Mouse (Mus musculus) adrenal gland, adult 8-10 months (tissue): ENCODE data around the gene Inafm2. TPM values are rescaled to one million over a fixed set of nuclear protein-coding genes. Genes with fewer than 3 reads are reported as not detected.
A peak's percentile ranks its signal among the peaks of the same experiment; 100 is the strongest.

Experiments used
- DNase-seq: peaks from one replicate; pipeline ENCODE4 v3.0.0; 2022
- total RNA-seq, 4 experiments: library from RNA; stranded (reverse); gene quantifications; 2 replicates each; pipeline ENCODE4 v1.2.4; 2022

Inafm2 gene
- total RNA-seq, 4 experiments from 2014 or later, result 36.3 to 48.6 (median 39.9) TPM

DNA sequence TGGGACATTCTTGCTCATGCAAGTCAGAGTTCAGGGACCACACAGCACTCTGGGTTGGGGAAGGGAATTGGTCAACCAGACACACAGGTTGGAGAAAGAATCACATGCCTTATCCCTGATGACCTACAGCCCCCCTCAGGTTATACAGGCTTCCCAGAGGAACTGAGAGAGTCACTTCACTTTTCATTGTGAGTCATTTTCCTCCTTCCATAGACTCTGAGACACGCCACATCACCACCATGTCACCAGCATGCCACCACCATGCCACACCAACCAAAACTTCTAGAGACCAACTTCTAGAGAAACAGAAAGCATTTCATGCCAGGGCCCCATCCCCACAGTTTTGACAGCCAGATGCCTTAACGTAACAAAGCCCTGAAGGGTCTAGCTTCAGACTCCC lies 18.7 kb upstream of the Inafm2 start:
- DNase-seq, result no peak

DNA sequence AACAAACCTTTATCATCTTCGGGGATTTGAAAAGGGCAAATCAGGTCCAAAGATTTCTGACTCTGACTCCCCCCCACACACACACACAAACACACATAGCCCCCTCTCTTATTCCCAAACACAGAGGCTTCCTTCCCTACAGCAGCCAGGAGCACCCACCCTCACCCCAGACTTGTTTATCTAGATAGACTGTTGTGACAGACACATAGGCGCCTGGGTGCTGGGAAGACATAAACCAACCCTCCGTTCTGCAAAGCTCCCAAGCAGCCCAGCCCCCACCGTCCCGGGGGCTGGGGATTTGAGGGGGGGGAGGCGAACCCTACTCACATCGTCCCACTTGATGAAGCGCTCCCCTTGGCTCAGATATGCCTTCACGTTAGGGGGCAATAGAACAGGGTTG lies 17.6 kb upstream of the Inafm2 start:
- DNase-seq, result no peak

DNA sequence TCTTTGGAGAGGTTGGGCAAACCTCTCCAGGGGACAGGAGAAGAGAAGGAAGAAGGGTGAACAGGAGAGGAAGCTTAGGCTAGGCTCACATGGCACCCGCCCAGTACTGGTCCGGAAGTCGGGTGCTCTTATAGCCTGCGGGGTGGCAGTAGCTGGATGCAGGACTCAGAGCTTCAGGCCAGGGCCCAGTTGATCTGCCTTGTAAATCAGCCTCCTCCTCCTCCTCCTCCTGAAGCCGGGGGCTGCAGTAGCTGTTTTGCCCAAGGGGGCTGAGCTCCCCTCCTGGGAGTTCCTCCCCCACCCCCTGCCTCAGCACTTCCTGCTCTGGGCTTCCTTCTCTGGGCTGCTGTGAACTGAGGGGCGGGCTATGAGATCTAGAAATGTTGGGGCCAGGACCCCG lies 17.2 kb upstream of the Inafm2 start, which contains the start of gene Plcb2:
TSS of gene Plcb2 (minus strand) at position 102 of the 400 bp plus-strand sequence.
- no peak for DNase-seq

DNA sequence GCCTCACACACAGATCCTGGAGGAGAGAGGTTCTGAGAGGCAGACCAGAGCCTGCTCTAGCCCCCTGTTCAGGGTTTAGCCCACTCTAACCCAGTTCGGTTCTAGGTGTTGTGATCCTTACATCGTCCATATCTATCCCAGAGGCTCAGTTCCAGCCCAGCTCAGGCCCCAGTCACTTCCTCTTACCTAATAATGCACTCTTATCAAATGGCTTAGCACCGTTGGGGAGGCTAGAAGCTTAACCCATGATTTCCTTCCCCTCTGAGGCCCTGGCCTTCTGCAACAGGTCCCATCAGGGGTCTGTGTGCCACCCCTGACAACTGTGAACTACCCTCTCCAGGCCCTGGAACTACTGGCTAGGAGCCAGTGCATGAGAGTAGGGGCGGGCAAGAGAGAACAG lies 16.4 kb upstream of the Inafm2 start:
- no peak for DNase-seq

DNA sequence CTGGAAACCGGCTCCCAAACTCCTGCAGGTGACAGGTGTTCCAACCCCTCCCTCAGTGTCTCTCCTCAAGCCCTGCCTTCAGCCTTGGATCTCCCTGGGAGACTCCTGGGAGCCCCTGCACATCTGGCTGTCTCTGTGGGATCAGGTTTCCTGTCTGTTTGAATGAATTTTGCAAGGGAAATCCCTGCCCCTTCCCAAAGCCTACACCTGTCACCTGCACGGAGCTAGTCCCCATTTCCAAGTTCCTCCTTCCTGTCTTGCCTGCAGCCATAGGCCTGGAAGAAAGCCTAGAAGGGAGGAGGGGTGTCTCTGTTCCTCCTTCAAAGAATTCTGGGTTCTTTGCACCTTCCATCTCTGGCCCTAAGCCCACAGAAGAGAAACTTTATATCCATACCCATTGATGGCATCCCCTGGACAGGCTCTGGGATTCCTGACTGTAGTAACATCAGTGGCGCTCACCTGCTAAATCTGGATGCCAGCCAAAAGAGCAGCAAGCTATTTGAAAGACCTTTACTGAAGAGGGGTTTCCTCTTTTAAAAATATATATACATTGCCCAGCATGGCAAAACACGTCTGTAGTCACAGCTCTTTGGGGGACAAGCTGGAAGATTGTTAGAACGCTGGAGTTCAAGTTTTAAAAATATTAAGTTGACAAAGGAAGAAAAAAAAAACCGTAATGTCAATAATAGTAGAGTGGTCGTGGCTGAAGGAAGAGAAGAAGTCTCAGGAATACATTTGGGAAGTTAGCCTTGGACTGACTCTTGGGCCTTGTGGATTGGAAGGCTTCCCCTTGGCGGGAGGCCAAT lies 15.5 kb upstream of the Inafm2 start:
- no peak for DNase-seq

DNA sequence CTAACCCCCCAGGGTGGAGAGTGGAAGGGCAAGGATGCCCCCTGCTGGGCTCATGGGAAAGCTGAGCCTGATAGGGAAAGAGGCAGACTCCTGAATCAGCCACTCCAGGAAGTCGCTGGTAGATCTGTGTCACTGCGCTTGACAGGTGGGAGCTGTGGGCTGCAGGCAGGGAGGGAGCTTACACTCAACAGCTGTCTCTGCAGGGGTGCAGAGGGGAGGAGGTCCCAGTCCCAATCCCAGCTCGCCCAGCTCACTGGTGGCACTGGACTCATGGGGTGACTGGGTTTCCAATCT lies 15.0 kb upstream of the Inafm2 start:
- peak; percentile 79 for DNase-seq

DNA sequence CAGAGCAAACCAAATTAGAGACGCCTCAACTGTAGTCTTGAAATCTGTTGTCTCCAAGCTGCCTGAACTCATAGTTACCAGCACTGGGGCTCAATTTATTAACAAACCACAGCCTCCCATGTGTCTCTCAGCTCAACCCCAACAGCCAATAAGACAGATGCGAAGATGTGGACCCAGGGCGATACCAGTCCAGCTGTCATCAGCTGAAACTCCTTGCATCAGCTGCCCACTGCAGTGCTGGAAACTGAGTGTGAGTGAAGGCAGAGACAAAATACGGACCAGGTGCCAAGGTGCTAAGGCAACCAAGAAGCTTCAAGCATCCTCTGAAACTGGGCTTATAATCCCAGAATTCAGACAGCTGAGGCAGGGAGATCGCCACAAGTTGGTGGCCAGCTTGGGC lies 13.6 kb upstream of the Inafm2 start:
- no peak for DNase-seq

DNA sequence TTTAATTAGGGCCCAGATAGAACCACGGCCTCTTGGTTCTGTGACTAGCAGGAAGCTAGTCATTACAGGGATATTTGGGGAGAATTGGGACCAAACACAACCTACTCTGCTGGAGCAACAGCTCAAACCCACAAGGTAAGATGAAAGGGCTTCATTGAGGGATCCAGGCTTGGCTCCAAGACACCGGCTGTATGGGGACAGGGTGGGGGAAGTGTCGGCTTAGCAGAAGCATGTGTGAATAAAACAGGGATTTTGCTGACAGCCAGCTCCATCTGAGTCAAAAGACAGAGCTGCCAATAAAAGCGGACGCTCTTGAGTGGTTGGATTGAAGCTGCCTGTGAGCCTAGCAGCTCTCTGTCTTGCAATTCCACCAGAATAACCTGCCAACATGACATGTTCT lies 12.2 kb upstream of the Inafm2 start:
- DNase-seq, result no peak

DNA sequence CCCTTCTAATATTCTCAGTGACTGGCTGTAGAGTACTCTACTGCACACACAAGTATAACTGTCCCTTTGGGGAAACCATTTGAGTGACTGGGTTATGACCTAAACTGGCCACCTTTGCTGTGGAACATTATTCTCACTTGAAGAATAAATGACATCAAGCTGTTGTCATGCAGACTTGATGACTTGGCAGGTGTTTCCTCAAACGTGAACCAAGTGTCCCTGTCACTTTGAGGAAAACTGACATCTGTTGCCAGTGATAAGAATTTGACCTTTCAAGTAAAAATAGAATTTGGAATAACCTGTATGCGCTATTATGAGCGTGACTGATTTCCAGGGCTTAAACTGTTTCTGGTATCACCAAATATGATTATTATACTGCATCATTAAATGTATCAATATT lies 5.2 kb upstream of the Inafm2 start:
- DNase-seq, result no peak

DNA sequence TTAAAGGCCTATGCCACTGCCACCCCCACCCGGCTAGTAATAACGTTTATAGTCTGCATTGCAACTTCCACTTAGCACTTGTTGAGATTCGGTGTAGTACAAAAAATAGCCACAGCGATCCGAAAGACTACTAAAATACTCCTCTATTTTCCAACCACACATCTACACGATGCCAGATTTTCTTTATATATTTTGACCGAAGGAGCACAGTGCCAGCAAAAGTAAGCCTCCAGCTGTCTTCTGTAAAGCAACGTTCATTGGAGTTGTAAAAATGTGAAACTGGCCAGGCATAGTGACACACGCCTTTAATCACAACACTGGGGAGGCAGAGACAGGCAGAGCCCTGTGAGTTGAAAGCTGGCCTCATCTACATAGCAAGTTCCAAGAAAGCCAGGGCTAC lies 4.4 kb upstream of the Inafm2 start:
- no peak for DNase-seq

DNA sequence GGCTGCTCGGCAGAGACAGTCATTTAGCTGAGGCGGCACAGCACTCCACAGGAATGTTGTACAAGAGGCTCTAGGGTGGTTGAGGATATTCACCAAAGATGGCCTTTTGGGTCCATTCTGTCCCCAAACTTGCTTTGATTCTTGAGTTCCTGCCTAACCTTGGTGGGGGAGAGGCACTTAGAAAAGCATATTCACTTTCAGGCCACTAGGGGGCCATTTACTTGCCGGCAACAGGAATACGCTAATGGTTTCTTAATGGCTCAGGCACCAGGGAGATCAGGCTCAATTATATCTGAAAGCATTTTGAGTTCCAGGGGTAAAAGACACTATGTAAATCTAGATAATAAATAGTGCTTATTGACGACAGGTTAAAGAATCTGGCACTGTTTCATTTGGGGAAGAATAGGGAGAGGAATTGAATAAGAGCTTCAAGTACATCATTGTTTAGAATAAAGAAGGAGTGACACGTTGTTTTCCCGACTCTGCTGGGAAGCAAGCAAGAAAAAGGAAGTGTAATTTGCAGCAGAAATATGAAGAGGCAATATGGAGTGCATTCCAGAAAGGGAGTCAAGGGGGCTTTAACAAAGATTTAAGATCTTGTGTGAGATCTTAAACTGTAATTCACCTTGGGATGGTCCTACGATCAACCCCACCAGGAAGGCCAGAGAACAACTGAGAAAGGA lies 2.2 kb upstream of the Inafm2 start:
- peak; percentile 18 for DNase-seq

DNA sequence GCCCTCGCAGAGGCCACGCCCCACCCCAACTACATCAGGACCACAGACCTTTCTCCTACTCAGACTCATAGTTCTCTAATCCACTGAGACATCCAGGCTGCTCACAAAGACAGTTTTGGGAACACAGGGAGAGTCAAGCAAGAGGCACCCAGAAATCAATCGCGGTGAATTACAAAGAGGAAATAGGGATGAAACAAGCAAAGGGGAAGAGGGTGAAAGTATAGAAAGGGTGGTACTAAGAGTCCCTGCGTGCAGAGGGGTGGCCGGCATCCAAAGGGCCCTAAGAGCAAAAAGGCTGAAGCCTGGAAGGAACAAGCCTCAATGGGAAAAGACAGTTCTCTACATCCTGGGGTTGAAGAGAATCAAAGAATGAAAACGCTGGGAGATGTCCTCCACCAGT lies 937 bp upstream of the Inafm2 start:
- no peak for DNase-seq

DNA sequence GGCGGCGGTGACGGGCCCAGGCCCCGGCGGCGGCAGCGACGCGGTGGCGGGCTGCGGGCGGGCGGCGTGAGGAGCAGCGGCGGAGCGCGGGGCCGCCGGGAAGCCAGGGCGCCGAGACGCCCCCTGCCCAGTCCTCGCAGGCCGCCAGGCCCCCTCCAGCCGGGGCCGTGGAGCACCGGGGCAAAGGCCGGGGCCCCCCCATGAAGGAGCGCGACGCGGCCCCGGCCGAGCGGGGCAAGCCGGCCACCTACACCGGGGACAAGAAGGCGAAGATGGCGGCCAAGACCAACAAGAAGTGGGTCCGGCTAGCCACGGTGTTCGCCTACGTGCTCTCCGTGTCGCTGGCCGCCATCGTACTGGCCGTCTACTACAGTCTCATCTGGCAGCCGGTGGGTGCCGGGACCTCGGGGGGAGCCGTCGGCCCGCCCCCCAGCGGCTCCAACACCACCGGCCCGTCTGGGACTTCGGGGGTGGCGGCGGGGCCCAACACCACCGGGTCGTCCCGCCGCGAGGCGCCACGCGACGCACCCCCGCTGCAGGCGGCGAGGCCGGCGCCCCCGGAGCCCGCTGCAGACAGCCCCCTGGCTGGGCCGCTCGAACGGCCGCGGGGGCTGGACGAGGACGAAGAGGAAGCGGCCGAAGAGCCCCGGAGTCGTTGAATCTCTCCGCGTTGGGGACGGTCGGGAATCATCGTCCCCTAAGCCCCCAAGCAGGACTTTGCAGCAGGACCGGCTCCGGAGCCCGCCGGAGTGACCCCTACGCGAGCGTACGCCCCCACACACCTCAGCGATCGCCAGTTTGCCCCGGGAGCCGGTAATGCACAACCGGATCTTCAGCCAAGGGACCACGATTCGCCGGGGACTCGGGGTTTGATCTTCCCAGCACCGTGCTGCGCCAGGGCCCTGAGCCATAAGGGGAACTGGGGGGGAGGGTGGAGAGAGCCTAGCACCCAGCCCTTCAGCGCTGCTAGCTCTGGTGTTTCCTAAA lies 650 bp downstream of the Inafm2 start:
- no peak for DNase-seq

DNA sequence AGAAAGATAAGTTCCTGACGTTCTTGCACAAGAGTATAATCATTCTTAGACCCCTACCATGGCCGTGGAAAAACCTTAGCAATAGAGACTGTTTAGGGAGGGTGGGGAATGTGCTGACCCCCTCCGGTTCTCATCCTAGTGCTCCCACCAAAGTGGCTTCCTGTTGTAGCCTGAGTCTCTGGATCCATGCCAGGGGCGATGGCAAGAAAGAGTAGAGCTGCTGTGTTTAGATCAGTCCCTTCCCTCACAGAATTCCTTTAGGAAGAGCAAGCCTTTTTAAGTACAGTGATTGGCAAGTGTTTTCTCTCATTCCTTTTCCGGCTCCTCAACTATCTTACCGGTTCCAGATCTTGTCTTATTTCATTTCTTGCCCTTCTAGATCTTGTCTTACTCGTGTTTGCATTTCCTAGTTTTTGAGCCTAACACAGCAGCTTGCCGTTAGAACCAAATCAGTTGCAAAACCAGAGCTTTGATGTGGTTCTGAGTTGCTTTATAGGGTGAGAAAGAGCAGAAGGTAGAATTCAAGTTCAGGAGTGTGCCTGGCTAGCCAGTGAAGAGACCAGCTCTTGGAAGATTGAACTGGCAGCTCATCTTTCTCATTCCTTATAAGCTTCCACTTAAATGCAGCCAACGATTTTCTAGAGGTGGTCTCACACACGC lies 1.9 kb downstream of the Inafm2 start:
- no peak for DNase-seq

DNA sequence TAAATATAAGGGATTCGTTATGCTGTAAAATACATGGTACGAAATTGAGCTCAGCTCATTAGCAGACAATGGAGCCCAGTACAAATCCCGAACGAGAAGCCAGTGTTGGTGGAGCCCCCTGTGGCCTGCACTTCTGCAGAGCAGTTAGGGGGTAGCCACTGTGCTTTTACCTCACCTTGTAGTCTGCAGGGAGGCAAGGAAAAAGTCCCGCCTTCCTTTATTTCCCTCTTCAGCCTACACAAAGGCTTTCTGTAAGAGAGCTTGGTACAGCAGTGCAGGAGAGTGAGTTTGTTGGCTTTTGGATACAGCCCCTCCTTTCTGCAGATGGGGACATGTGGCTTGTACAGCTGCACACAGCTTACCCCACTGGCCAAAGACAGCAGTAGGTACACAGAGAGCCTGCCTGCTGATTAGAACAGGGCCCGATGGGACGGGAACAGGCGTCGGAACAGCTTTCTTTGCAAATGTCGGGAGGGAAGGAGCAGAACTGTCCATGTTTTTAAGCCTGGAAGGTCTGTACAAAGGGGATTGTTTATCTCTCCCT lies 3.9 kb downstream of the Inafm2 start:
- DNase-seq, result no peak

DNA sequence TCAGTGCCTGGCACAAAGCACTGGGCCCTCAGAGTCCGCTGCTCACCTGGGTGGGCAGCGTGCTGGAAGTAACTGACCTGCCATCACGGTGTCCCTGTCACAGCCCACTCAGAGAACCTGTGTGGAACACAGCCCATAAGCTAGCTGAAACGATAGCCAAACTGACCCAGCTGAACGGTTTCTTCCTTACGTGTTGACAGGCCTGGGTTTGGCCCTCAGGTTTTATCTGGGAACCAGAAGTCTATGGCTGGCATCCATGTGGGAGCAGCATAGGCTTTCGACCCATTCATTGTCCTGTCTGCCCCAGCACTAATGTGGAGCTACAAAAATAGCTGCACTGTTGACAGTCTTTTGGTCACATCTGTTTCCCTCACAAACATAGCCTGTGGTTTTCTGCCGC lies 4.9 kb downstream of the Inafm2 start:
- no peak for DNase-seq

DNA sequence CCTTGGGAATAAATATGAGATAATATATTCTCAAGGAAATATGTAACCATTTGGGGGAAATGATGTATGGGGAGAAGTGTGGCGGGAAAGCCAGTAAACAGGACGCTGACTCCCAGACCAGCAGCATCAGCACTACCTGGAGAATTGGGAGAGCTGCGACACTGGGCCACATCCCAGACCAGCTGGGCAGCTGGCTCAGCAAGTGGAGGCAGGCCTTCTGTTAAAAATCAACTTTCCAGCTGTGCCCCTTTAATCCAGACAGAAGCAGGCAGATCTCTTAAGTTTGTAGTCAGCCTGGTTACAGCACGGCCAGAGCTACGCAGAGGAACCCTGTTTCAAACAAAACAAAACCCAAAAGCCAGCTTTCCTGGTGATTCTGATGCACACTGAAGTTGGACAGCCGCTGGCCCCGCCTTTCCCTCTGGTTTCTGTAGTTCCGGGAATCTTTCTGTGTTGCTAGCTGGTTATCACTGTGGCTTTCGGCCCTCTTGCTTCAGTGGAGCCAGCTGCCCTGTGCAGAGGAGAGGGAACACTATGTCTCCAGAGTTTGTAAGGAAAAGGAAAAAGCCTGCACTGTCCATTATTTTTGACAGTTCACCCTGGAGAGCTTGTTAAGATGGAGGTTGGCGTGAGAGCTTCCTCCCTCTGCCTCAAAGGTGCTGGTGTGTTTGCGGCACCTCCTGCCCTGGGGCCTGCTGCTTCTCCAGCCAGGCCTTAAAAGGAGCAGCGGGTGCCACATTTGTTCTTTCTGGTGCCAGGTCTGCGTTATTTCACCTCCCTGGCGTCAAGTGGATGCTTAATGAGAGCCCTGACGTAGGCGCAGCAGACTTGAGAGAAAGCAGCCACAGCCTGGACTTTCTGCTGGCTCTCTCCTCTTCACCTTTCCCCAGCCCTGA lies 6.6 kb downstream of the Inafm2 start:
- no peak for DNase-seq

DNA sequence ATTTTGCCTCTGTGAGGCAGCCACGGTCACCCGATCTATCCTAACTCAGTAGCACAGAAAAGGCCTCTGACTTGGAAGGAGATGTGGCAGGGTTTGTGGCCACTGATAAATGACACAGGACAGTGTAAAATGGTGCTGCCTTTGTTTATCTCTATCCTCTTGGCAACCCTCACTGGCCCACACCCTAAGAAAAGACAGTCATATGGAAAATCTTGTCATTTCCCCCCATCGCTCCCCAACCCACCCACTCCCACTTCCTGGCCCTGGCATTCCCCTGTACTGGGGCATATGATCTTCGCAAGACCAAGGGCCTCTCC lies 7.2 kb downstream of the Inafm2 start:
- no peak for DNase-seq

DNA sequence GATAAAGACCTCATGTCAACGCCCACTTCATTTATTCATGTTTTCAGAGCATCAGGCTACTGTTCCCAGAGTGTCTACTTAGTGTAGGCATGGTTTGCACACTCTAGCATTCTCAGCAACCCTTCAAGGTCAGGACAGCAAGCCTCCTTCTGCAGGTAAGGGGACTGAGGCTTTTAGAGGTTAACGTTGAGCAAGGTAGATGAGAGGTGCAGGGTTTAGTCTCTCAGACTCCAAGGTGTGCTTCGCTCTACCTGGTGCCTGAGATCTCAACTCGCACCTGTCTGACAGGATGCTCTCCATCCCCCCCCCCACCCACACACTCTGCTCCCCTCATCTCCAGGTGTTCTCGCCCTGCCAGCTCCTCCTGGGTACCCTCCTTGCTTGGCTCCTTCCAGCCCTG lies 8.6 kb downstream of the Inafm2 start:
- DNase-seq, result no peak

DNA sequence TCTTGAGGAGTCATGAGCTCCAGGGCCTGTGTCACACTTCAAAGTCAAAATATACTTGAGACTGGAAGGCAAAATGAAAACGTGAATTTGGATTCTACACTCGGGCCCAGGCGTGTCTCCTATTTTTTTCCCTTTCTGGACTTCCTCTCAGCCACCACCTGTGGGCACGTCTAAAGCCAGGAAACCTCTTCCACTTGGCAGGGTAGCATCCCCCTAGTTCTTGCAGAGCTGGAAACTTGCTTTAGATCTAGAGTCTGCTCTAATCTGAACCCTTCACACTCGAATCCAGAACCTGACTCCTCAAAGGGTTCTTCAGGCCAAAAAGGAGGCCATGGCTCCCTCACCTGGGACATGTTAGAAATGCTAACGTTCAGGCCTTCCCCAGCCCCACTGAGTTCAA lies 9.8 kb downstream of the Inafm2 start:
- no peak for DNase-seq

DNA sequence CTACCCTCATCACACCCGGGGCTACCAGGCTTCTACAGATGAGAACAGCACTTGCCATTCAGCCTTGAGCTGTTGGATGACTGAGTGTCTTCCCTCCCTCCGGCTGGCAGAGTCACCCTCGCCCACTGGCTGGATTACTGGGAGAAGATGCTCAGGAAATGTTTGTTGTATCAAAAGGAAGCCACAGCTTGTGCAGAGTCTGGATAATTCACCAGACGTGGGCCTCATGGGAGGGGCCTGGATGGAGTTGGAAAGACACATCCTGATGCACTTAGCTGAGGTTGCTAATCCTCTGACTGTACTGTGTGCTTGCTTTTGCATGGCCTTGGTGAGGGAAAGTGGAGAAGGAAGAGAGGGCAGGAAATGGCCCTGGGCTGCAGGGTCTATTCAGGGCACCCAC lies 10.5 kb downstream of the Inafm2 start:
- DNase-seq, result no peak
